Mouse (Mus musculus) left cerebral cortex, adult 9 months (tissue): ENCODE data around the gene 4932438H23Rik.

Experiments used
- DNase-seq, 2 experiments: peaks; one replicate each; pipeline ENCODE4 v3.0.0; 2022; ENCODE audit warnings: low spot score in 2 of 2

The 4932438H23Rik gene

GRCm38 (mm10) chr16:91057261-91057660 lies 37.7 kb downstream of the 4932438H23Rik start:
- DNase-seq, result no peak

- peak; percentile 72 to 80 for DNase-seq
Measured at GRCm38 (mm10) chr16:91056043-91056821, 38.7 kb downstream of the 4932438H23Rik start.

- no peak for DNase-seq
Measured at GRCm38 (mm10) chr16:91055150-91055549, 39.8 kb downstream of the 4932438H23Rik start.

- DNase-seq, result no peak
Measured at GRCm38 (mm10) chr16:91053599-91053998, 41.3 kb downstream of the 4932438H23Rik start.

- DNase-seq, result peak in 1 of 2 experiments; percentile 43
Measured at GRCm38 (mm10) chr16:91045511-91045910, 49.4 kb downstream of the 4932438H23Rik start.

GRCm38 (mm10) chr16:91044270-91045182 lies 50.4 kb downstream of the 4932438H23Rik start, which contains the start of gene Paxbp1:
Paxbp1 (minus strand) TSS chr16:91044543.
- peak; percentile 97 to 99 for DNase-seq

- peak in 1 of 2 experiments; percentile 39 for DNase-seq
Measured at GRCm38 (mm10) chr16:91043461-91044248, 51.3 kb downstream of the 4932438H23Rik start.

GRCm38 (mm10) chr16:91042640-91043039 lies 52.3 kb downstream of the 4932438H23Rik start:
- DNase-seq, result no peak

- DNase-seq, result no peak
Measured at GRCm38 (mm10) chr16:91035866-91036265, 59.1 kb downstream of the 4932438H23Rik start.

GRCm38 (mm10) chr16:91030751-91031150 lies 64.2 kb downstream of the 4932438H23Rik start:
- no peak for DNase-seq

- DNase-seq, result no peak
Measured at GRCm38 (mm10) chr16:91029901-91030300, 65.0 kb downstream of the 4932438H23Rik start.

- no peak for DNase-seq
Measured at GRCm38 (mm10) chr16:91029161-91029743, 65.7 kb downstream of the 4932438H23Rik start.

GRCm38 (mm10) chr16:91026290-91026689 lies 68.6 kb downstream of the 4932438H23Rik start:
- DNase-seq, result no peak

GRCm38 (mm10) chr16:91023384-91023783 lies 71.5 kb downstream of the 4932438H23Rik start:
- DNase-seq, result no peak

- DNase-seq, result no peak
Measured at GRCm38 (mm10) chr16:91020842-91021483, 74.0 kb downstream of the 4932438H23Rik start.

GRCm38 (mm10) chr16:91019476-91019875 lies 75.4 kb downstream of the 4932438H23Rik start:
- DNase-seq, result no peak

GRCm38 (mm10) chr16:91015761-91016160 lies 79.2 kb downstream of the 4932438H23Rik start:
- DNase-seq, result no peak

GRCm38 (mm10) chr16:91011847-91012246 lies 83.1 kb downstream of the 4932438H23Rik start:
- no peak for DNase-seq

GRCm38 (mm10) chr16:91011021-91011683 lies 83.8 kb downstream of the 4932438H23Rik start, which contains the start of gene Synj1:
Synj1 (minus strand) TSS chr16:91011308.
- DNase-seq, result peak; percentile 84 to 93

GRCm38 (mm10) chr16:91010581-91011020 lies 84.3 kb downstream of the 4932438H23Rik start:
- DNase-seq, result peak in 1 of 2 experiments; percentile 30
